Mouse (Mus musculus): ENCODE data around the gene Mcat.

The Mcat gene

GRCm38 (mm10) chr15:83576651-83577050 is 13.1 kb upstream of the Mcat start:
- DNase-seq (ENCODE audit: low read depth, low spot score): peak; percentile 84

- no peak for DNase-seq (ENCODE audit: low read depth, low spot score)
Measured at GRCm38 (mm10) chr15:83575543-83575942, 12.0 kb upstream of the Mcat start.

GRCm38 (mm10) chr15:83574731-83575351 is 11.3 kb upstream of the Mcat start:
- DNase-seq (ENCODE audit: low read depth, low spot score): no peak

GRCm38 (mm10) chr15:83573606-83574005 is 10.0 kb upstream of the Mcat start:
- DNase-seq (ENCODE audit: low read depth, low spot score): no peak

GRCm38 (mm10) chr15:83572132-83572531 is 8.5 kb upstream of the Mcat start:
- DNase-seq (ENCODE audit: low read depth, low spot score): no peak

GRCm38 (mm10) chr15:83571636-83572035 is 8.0 kb upstream of the Mcat start:
- no peak for DNase-seq (ENCODE audit: low read depth, low spot score)

- DNase-seq (ENCODE audit: low read depth, low spot score): peak; percentile 59
Measured at GRCm38 (mm10) chr15:83570641-83571040, 7.1 kb upstream of the Mcat start.

- DNase-seq (ENCODE audit: low read depth, low spot score): peak; percentile 85
Measured at GRCm38 (mm10) chr15:83569682-83570081, 6.1 kb upstream of the Mcat start.

GRCm38 (mm10) chr15:83568544-83568943 is 5.0 kb upstream of the Mcat start:
- no peak for DNase-seq (ENCODE audit: low read depth, low spot score)

- no peak for DNase-seq (ENCODE audit: low read depth, low spot score)
Measured at GRCm38 (mm10) chr15:83567728-83568127, 4.1 kb upstream of the Mcat start.

GRCm38 (mm10) chr15:83566006-83566405 is 2.4 kb upstream of the Mcat start:
- DNase-seq (ENCODE audit: low read depth, low spot score): no peak

GRCm38 (mm10) chr15:83565434-83565833 is 1.8 kb upstream of the Mcat start:
- no peak for DNase-seq (ENCODE audit: low read depth, low spot score)

- peak; percentile 60 for DNase-seq (ENCODE audit: low read depth, low spot score)
Measured at GRCm38 (mm10) chr15:83563857-83564651, 467 bp upstream of the Mcat start.

- DNase-seq (ENCODE audit: low read depth, low spot score): peak; percentile 79
Measured at GRCm38 (mm10) chr15:83562626-83563270, 839 bp downstream of the Mcat start.

GRCm38 (mm10) chr15:83560941-83561477 is 2.6 kb downstream of the Mcat start:
- no peak for DNase-seq (ENCODE audit: low read depth, low spot score)

GRCm38 (mm10) chr15:83555161-83555974 is 8.2 kb downstream of the Mcat start:
- DNase-seq (ENCODE audit: low read depth, low spot score): peak; percentile 93

GRCm38 (mm10) chr15:83553831-83554230 is 9.8 kb downstream of the Mcat start:
- DNase-seq (ENCODE audit: low read depth, low spot score): peak; percentile 35

GRCm38 (mm10) chr15:83550137-83550536 is 13.4 kb downstream of the Mcat start:
- DNase-seq (ENCODE audit: low read depth, low spot score): no peak

GRCm38 (mm10) chr15:83547144-83547543 is 16.4 kb downstream of the Mcat start:
- DNase-seq (ENCODE audit: low read depth, low spot score): no peak

- DNase-seq (ENCODE audit: low read depth, low spot score): no peak
Measured at GRCm38 (mm10) chr15:83546029-83546428, 17.6 kb downstream of the Mcat start.

- no peak for DNase-seq (ENCODE audit: low read depth, low spot score)
Measured at GRCm38 (mm10) chr15:83541647-83542287, 21.8 kb downstream of the Mcat start.
